Mouse (Mus musculus) MEL-GATA-1-ER (cell line): ENCODE measurements at regions not wholly inside any gene's neighbourhood (a gene's known extent, or its start where the extent isn't known, plus 50 kb on each side); places are given as distances from the start of the nearest gene placed in this dataset.

ENCODE experiments used
- DNase-seq: peaks from one replicate; pipeline ENCODE4 v3.0.0-alpha.2; 2012; ENCODE audit warnings: low read depth; ENCODE audit errors: extremely low read depth

DNA sequence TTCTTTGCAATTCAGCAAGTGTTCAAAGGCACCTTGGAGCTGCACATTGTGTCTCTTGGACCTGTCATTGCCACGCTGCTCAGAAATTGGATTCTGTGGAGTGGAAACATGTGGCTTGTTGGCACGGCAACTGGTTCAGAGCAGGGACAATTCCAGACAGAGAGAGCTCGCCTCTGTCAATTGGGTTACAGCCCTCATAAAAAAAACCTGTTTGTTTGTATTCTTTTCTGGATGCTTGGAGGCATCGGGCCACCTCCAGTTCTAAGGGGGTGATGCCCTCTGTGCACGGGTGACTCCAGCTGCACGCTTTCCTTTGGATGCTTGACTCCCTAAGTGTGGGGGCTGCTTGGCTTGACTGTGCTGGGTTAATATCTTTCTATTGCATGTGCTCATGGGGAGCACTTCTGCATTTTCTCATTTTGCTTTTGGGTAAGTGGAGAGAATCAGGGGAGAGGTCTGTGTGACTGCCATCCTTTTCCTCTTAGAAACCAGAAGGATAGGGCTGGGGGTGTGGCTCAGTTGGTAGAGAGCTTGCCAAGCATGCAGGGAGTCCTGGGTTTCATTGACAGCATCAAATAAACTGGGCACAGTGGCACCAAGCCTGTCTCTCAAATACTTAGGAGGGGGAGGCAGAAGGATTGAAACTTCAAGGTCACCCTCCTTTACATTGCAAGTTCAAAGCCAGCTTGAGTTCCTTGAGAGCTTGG is 130.6 kb upstream of the Auts2 start:
- no peak for DNase-seq

DNA sequence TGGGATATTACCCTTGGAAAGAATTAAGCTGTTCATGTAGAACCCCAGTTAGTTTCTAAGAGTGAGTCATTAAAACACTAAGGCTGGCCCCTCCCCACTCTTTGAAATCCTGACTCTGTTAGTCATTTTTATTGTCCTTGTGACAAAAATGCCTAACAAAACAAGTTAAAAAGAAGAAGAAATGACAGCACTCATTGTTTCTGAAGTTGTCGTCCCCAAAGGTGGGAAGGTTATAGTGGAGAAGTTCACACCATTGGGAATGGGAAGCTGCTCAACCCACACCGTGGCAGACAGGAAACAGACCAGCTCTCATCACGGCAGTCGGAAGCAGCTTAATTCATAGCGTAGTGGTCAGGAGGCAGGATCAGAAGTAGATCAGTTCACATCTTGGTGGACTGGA is 128.4 kb upstream of the Auts2 start:
- DNase-seq, result no peak

DNA sequence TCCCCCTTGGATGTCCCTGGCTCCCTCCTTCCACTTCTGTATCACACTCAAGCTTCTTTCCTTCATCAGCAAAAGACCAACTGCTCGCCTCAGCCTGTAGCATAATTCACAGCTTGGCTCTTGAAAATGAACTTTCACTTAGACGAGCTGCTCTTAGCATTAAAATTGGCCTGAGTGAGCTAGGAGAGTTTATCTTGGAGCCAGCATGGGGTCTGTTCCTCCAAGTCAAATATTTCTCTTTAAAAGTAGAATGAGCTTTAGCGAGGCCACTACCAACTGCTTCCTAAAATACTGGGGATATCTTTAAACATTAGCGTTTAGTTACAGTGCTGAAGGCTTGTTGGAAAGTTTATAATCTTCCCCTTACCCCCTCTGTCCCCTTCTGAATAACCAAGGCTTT is 124.2 kb upstream of the Auts2 start:
- no peak for DNase-seq

DNA sequence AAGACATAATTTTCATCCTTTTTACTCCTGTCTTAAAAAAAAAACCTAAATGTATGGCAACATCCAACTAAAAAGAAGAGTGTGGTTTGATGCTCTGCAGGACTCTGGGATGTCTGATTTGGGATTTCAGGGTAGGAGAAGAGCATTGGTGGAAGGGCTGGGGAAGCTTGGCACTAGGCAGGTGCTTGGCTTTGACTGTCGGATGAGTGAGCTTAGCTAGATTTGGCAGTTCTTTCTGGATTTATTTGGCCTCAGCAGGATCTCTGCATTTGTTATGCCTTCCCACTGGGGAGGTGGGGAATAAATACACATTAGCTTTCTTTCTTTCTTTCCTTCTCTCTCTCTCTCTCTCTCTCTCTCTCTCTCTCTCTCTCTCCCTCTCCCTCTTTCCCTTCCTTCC is 118.1 kb upstream of the Auts2 start:
- DNase-seq, result no peak

DNA sequence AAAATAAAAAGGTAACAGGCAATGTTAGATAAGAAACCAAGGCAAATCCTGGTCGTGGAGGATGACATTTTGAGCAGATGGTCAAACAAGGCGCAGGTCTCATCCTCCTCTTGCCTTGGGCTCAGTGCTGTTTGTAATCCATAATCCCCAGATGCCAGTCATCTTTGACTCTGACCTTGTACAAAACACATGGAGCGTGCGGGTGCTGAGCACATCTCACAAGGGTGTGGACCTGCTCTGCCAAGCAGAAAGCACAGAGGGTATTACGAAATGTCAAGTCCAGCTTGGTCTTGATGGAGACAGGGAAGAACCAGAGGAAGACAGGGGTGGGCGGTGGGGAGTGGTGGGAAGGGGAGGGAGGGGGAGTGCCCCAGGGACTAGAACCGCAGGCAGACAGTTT is 116.9 kb upstream of the Auts2 start:
- DNase-seq, result no peak

DNA sequence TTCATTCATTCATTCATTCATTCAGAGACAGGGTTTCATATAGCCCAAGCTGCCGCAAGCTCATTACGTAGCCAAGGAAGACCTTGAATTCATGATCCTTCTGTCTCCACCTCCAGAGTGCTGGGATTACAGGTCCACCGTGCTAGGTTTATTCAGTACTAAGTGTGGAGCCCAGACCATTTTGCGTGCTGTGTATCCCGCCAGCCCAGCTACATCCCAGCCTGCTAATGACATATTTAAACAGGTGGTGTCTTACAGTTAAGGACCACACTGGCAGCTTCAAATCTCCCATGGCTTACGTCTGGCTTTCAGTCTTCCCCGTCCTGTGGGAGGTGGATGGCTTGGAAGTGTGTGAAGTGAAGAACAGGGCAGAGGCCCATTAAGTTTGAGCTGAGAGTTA is 111.2 kb upstream of the Auts2 start:
- DNase-seq, result no peak

DNA sequence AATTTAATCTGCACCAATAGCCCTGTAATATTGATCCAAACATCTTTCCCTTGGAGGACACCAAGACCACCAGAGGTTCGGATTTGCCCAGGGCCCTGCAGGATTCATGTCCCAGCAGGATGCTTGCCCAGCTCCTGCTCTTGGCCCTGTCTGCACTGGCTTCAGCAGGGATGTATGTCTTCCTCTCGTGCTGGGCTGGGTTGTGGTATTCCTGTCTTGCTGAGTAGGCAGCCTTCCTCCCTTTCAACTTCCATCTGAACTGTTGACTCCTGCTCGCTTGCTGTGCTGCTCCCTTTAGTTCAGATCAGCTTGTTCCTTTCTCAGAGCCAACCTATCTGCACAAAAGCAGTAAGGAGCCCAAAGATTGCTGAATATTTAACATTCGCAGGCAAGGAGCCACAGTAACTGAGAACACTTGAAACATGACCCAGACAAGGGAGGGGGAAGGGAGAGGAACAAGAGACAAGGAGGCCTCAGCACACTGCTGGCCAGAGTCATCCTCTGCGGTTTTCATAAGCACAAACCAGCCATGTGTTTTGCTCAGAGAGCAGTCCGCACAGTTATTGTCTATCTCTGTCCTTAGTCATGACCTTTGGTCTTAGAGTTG is 110.7 kb upstream of the Auts2 start:
- no peak for DNase-seq

DNA sequence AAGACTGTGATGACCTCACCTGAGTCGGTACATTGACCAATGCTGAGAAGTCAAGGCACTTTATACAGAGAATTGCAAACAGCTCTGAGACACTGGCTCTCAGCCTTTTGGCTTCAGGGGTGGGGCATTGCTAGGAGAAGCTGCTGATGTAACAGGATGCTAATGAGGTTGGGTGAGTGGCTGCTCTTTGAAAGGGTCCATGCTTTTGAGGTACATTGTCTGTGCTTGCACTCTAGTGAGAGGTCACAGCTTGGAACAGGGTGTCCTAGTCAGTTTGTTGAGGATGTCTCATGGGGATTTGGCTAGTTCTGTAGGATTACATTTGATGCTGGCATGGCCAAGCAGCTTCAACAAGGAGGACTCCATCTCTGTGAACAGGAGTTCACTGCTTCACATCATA is 109.1 kb upstream of the Auts2 start:
- DNase-seq, result no peak

DNA sequence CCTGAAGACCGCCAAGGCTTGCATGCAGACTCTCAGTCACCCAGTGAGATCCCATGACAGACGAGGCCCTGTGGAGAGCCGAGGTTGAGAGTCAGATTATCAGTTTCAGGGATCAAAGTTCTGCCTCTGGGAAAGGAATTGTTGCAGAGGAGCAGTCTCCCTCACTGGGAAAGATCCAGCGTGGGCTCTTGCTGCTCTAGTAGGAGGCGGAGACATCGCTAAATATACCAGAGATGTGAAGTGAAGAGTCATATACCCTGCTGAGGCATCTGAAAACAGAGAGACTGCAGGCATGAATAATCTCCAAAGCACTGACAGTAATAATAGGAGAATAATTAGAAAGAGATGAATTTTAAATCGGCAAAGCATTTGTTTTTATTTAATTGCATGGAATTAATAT is 106.6 kb upstream of the Auts2 start:
- no peak for DNase-seq

DNA sequence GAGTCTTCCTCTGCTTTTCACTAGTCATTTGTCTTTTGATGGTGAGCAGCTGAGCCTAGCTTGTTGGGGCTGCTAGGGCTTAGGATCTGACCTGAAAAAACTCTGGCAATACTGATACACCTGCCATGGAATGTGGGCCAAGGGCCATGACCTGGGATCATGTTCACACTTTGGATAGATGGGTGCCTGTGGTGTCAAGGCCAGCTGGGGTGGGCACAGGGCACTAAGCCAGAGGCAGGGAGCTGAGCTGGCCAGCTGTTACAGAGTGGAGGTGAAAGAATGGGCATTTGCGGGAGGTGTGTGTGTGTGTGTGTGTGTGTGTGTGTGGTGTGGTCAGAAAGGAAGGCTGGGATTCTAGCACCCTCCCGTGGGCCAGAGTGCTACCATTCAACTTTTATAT is 105.6 kb upstream of the Auts2 start:
- no peak for DNase-seq

DNA sequence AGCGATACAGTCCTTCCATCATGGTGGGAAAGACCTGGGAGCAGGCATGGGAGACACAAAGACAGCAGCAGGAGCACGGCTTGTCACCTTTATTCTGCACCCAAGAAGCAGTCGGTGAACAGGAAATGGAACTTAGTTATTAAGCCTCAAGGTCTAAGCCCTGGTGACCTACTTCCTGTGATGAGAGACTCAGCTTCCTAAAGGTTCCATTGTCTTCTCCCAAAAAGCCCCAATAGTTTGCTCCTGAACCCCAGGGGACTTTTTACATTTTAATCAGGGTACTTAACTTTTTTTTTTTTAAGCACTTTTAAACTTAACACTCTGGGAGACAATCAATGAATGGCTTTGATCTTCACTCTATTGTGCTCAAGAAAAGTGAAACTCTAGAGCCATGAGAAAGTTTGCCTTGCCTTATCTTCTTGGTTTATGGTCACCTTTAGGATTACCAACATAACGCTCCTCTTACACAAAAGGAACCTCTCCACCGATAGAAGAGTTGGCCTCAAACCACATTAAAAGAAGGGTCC is 101.6 kb upstream of the Auts2 start:
- DNase-seq, result no peak

DNA sequence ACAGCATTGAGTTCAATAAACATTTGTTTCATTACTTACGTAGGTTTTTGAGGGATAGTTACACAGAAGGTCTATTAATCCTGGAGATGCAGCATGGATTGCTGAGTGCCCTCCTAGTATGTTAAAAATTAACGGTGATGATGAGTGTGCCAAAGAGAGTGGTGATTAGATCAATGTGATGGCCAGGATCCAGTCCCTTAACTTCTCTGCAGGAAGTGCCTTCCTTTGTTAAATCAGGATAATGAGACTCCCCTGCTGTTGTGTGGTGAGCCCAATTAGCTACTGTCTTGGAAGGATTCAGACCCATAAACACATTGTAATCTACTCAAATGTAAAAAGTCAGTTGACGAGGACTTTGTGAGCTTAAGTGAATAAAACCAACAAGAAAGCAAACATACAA is 100.1 kb upstream of the Auts2 start:
- DNase-seq, result no peak

DNA sequence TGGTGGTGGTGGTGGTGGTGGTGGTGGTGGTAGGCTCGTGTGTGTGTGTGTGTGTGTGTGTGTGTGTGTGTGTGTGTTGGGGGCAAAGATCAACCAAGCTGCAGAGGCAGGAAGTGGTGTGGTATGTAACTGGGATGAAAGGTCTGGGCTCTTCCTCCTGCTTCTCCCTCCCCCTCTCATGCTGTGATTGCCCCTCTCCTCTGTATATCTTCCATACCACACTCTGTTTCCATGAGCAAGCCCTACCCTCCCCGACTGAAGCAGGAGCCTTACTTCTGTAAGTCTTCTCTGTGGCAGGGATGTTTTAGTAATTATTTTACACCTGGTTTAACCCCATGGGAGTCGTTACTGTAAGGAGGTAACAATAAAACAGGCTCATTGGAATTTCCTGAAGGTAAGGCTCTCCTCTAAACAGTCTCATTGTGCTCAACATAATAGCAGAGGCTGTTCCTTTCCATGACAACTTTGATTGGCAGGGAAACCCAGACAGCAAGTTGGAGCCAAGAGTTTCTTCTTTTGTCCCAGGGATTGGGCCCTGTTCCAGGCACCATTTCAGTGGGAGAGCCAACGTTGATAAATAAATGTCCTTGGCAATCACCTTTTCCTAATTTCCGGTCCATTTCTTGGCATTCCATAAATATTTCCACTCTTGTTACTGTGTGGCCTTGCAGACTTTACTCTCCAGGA is 90.2 kb upstream of the Auts2 start:
- DNase-seq, result no peak

DNA sequence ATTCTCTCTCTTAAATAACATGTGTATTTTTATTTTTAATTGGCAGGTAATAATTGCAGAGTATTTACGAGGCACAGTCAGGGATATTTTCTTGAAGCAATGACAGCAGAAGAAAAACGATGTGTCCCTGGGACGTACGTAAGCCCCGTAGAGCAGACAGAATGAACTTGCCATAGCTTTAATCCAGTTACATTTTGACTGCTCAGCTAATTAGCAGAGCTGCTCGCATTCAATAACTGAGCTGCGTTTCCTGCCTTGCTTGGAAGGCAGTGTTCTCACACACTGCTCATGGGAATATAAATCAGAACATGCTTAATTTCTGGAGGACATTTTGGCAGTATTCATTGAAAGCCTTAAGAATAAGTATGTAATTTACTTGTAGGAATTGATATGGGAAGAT is 78.6 kb upstream of the Auts2 start:
- no peak for DNase-seq

DNA sequence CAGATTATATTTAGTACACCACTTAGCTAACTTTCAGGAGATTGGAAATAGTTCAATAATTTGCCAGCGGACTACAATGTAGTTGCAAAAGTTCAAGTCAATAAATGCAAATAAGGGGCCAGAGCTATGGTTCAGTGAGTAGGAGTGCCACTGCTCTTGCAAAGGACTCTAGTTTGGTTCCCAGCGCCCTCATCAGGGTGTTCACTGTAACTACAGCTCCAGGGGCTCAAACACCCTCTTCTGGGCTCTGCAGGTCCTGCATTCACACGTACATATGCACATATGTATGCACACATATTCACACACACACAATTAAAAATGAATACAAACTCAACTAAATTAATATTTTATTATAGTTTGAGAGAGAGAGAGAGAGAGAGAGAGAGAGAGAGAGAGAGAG is 74.1 kb upstream of the Auts2 start:
- DNase-seq, result no peak

DNA sequence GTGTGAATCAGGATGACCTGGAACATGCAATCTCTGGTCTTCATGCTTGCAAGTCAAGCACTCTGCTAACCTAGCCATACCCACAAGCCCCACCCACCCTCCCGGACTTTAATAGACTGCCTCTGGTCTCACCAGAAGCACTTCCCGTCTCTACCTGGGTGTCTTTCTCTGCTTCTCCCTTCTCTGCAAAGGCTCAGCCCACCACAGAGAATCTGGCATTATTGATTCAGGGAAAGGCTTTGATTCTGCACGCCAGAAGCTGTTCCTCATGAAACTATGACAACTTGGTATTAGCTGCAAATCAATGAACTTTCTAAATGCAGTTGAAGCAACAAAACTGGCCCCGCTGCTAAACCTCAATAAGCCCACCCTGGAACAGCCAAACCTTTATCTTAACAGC is 66.1 kb upstream of the Auts2 start:
- DNase-seq, result no peak

DNA sequence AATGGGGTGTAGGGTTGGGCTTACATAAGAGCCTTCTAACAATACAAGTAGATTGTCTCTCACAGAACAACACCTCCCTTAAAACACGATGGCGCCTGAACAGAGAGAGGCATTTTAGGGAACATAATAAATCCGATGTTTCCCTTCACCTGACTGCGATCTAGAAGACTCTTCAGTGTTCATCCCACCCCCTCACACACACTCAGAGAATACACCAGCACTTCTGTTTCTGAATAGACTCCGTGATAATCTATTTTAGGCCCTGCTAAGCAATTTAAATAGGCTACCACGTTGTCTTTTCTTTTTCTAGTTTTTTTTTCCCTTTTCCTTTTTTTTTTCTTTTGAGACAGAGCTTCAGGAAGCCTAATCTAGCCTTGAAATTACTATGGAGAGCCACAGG is 63.1 kb upstream of the Auts2 start:
- no peak for DNase-seq

DNA sequence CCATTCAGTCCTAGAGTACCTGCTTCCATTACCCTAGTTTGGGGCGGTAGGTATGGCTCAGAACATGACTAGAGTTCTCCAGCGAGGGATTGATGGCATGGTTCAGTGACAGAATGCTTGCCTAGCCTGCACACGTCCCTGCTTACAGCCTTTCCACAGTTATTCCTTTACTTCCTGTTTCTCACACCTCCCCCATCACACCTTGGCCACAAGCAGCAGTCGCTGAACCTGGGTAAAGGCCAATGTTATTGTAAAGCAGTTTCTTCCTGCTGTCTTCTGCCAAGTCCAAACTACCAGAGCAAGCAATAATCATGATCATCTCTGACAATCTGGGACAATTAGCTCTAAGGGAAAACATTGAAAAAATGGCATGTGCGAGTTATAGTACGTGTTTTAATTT is 51.7 kb upstream of the Auts2 start:
- DNase-seq, result no peak
